Mouse (Mus musculus): ENCODE measurements at regions not wholly inside any gene's neighbourhood (a gene's known extent, or its start where the extent isn't known, plus 50 kb on each side); places are given as distances from the start of the nearest gene placed in this dataset.

- no peaks in the 10 kb centered on the region for H3K9me3 ChIP-seq (ENCODE audit: control insufficient read depth, insufficient read depth, low read depth, low read length)
- H3K27ac ChIP-seq (ENCODE audit: insufficient read depth, low read depth, low read length, poor library complexity, severe bottlenecking): no peak overlapping the region
- no peak overlapping the region for H3K4me3 ChIP-seq (ENCODE audit: insufficient read depth in 1 of 2, low read depth in 1 of 2, low read length in 2 of 2, poor library complexity in 1 of 2, severe bottlenecking in 1 of 2)
- TF ChIP-seq ZC3H11A (IDR thresholded peaks at IDR 0.05; ENCODE audit: borderline replicate concordance, low read depth, low read length) (no peak), ZNF384 (IDR thresholded peaks at IDR 0.05; ENCODE audit: low read depth, low read length) (no peak), CHD2 (IDR thresholded peaks at IDR 0.05; ENCODE audit: low read depth, low read length) (no peak), MAFK (IDR thresholded peaks at IDR 0.05; ENCODE audit: insufficient read depth, low read depth, low read length) (no peak), HCFC1 (IDR thresholded peaks at IDR 0.05; ENCODE audit: borderline replicate concordance, insufficient read depth, low read length) (no peak)
- no peaks in the 10 kb centered on the region for H3K4me1 ChIP-seq (ENCODE audit: control insufficient read depth in 2 of 2, insufficient read depth in 2 of 2, low read length in 2 of 2, poor library complexity in 1 of 2)
- H3K9ac ChIP-seq (ENCODE audit: insufficient read depth, low read depth, low read length, poor library complexity, severe bottlenecking): no peak overlapping the region
- DNase-seq (ENCODE audit: low read depth, low spot score): no peak
- H3K36me3 ChIP-seq (ENCODE audit: control insufficient read depth, insufficient read depth, low read length, poor library complexity, severe bottlenecking): no peaks in the 10 kb centered on the region
- in situ Hi-C loops (cut with MboI; ENCODE audit: low sequenced_read_pairs in 2 of 2, unreplicated experiment in 2 of 2): no loop called here
Measured at GRCm38 (mm10) chr2:15181000-15181399, 126.1 kb upstream of the Nsun6 start.

GRCm38 (mm10) chr2:15166435-15167024, 111.7 kb upstream of the Nsun6 start:
- no peak overlapping the region for H3K27ac ChIP-seq (ENCODE audit: insufficient read depth, low read depth, low read length, poor library complexity, severe bottlenecking)
- in situ Hi-C loops (cut with MboI; ENCODE audit: low sequenced_read_pairs in 2 of 2, unreplicated experiment in 2 of 2): no loop called here
- no peaks in the 10 kb centered on the region for H3K36me3 ChIP-seq (ENCODE audit: control insufficient read depth, insufficient read depth, low read length, poor library complexity, severe bottlenecking)

GRCm38 (mm10) chr2:15165830-15166229, 111.0 kb upstream of the Nsun6 start:
- H3K9ac ChIP-seq (ENCODE audit: insufficient read depth, low read depth, low read length, poor library complexity, severe bottlenecking): no peak overlapping the region
- H3K27ac ChIP-seq (ENCODE audit: insufficient read depth, low read depth, low read length, poor library complexity, severe bottlenecking): no peak overlapping the region
- H3K9me3 ChIP-seq (ENCODE audit: control insufficient read depth, insufficient read depth, low read depth, low read length): no peaks in the 10 kb centered on the region
- no peak overlapping the region for H3K4me3 ChIP-seq (ENCODE audit: insufficient read depth in 1 of 2, low read depth in 1 of 2, low read length in 2 of 2, poor library complexity in 1 of 2, severe bottlenecking in 1 of 2)
- 0 out of 4 replicates have a peak, but pooled peaks cover 0 to 1% of the 10 kb centered on the region in 2 experiments for H3K4me1 ChIP-seq (ENCODE audit: control insufficient read depth in 2 of 2, insufficient read depth in 2 of 2, low read length in 2 of 2, poor library complexity in 1 of 2)
- no peak for DNase-seq (ENCODE audit: low read depth, low spot score)
- TF ChIP-seq MAFK (IDR thresholded peaks at IDR 0.05; ENCODE audit: insufficient read depth, low read depth, low read length): no peak
- TF ChIP-seq ZNF384 (IDR thresholded peaks at IDR 0.05; ENCODE audit: low read depth, low read length): no peak
- no peak for TF ChIP-seq ZC3H11A (IDR thresholded peaks at IDR 0.05; ENCODE audit: borderline replicate concordance, low read depth, low read length)
- TF ChIP-seq CHD2 (IDR thresholded peaks at IDR 0.05; ENCODE audit: low read depth, low read length): no peak
- TF ChIP-seq HCFC1 (IDR thresholded peaks at IDR 0.05; ENCODE audit: borderline replicate concordance, insufficient read depth, low read length): no peak
- H3K36me3 ChIP-seq (ENCODE audit: control insufficient read depth, insufficient read depth, low read length, poor library complexity, severe bottlenecking): no peaks in the 10 kb centered on the region
- in situ Hi-C loops (cut with MboI; ENCODE audit: low sequenced_read_pairs in 2 of 2, unreplicated experiment in 2 of 2): no loop called here

More at GRCm38 (mm10) chr2:15166435-15167024, 111.7 kb upstream of the Nsun6 start:
- DNase-seq (ENCODE audit: low read depth, low spot score): no peak
- Histone ChIP-seq H3K9me3 (ENCODE audit: control insufficient read depth, insufficient read depth, low read depth, low read length) (no peaks in the 10 kb centered on the region), H3K4me1 (ENCODE audit: control insufficient read depth in 2 of 2, insufficient read depth in 2 of 2, low read length in 2 of 2, poor library complexity in 1 of 2) (0 out of 4 replicates have a peak, but pooled peaks cover 0 to 1% of the 10 kb centered on the region in 2 experiments), H3K9ac (ENCODE audit: insufficient read depth, low read depth, low read length, poor library complexity, severe bottlenecking) (no peak overlapping the region), H3K4me3 (ENCODE audit: insufficient read depth in 1 of 2, low read depth in 1 of 2, low read length in 2 of 2, poor library complexity in 1 of 2, severe bottlenecking in 1 of 2) (no peak overlapping the region)
- TF ChIP-seq ZNF384 (IDR thresholded peaks at IDR 0.05; ENCODE audit: low read depth, low read length) (no peak), ZC3H11A (IDR thresholded peaks at IDR 0.05; ENCODE audit: borderline replicate concordance, low read depth, low read length) (no peak), CHD2 (IDR thresholded peaks at IDR 0.05; ENCODE audit: low read depth, low read length) (no peak), MAFK (IDR thresholded peaks at IDR 0.05; ENCODE audit: insufficient read depth, low read depth, low read length) (no peak), HCFC1 (IDR thresholded peaks at IDR 0.05; ENCODE audit: borderline replicate concordance, insufficient read depth, low read length) (no peak)

GRCm38 (mm10) chr2:15163732-15164418, 109.0 kb upstream of the Nsun6 start:
- TF ChIP-seq ZNF384 (IDR thresholded peaks at IDR 0.05; ENCODE audit: low read depth, low read length) (no peak), MAFK (IDR thresholded peaks at IDR 0.05; ENCODE audit: insufficient read depth, low read depth, low read length) (no peak), HCFC1 (IDR thresholded peaks at IDR 0.05; ENCODE audit: borderline replicate concordance, insufficient read depth, low read length) (no peak)
- H3K9ac ChIP-seq (ENCODE audit: insufficient read depth, low read depth, low read length, poor library complexity, severe bottlenecking): no peak overlapping the region
- H3K9me3 ChIP-seq (ENCODE audit: control insufficient read depth, insufficient read depth, low read depth, low read length): no peaks in the 10 kb centered on the region
- H3K4me1 ChIP-seq (ENCODE audit: control insufficient read depth in 2 of 2, insufficient read depth in 2 of 2, low read length in 2 of 2, poor library complexity in 1 of 2): 0 out of 4 replicates have a peak, but pooled peaks cover 0 to 1% of the 10 kb centered on the region in 2 experiments
- no peak for DNase-seq (ENCODE audit: low read depth, low spot score)
- no peak overlapping the region for H3K27ac ChIP-seq (ENCODE audit: insufficient read depth, low read depth, low read length, poor library complexity, severe bottlenecking)
- H3K4me3 ChIP-seq (ENCODE audit: insufficient read depth in 1 of 2, low read depth in 1 of 2, low read length in 2 of 2, poor library complexity in 1 of 2, severe bottlenecking in 1 of 2): no peak overlapping the region
- H3K36me3 ChIP-seq (ENCODE audit: control insufficient read depth, insufficient read depth, low read length, poor library complexity, severe bottlenecking): no peaks in the 10 kb centered on the region
- in situ Hi-C loops (cut with MboI; ENCODE audit: low sequenced_read_pairs in 2 of 2, unreplicated experiment in 2 of 2): no loop called here

Data from ES-E14 (cell line).